Mouse (Mus musculus): ENCODE data around the gene Map3k14.

DNA sequence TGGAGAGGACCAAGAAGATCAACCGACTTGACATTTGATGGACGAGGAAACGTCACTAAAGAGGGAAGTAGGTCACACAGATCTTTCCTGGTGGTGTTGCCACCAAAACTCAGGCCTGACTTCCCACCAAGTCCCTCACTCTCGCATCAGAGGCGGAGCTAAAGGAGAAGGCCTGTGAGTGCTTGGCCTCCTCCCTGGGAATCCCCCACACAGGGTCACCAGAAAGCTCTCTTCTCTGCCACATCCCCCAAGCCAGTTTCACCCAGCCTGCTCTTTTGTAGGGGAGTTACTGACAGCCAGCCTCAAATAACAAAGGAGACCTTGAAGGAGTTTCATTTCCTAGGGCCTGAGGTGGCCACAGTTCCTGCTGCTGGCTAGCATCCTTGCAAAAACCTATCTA, 48.1 kb upstream of the Map3k14 start:
- TF ChIP-seq CTCF (IDR thresholded peaks at IDR 0.05; ENCODE audit: low read depth) (no peak), EP300 (IDR thresholded peaks at IDR 0.05; ENCODE audit: low read depth) (no peak)

Measured in liver, embryonic 14.5 days (tissue).